Mouse (Mus musculus) left cerebral cortex, postnatal 10 days (tissue): ENCODE measurements around the gene Fli1. TPM values are rescaled to one million over a fixed set of nuclear protein-coding genes. Genes with fewer than 3 reads are reported as not detected.

ENCODE experiments used
- DNase-seq, 2 experiments: peaks; one replicate each; pipeline ENCODE4 v3.0.0; 2021 to 2022; ENCODE audit warnings: low spot score in 2 of 2, mixed read lengths in 1 of 2; ENCODE audit errors: extremely low spot score in 1 of 2
- intact Hi-C: fragments of 180-260 bp; cut with DNase I; formaldehyde crosslinking; loops from one replicate; pipeline ENCODE4 v1.15.1; 2025
- total RNA-seq, 2 experiments: library from RNA; stranded (reverse); gene quantifications; 2 replicates each; pipeline ENCODE4 v1.2.3; 2021

Gene Fli1
- total RNA-seq, 2 experiments from 2014 or later: 8.6 to 12.0 TPM

DNA sequence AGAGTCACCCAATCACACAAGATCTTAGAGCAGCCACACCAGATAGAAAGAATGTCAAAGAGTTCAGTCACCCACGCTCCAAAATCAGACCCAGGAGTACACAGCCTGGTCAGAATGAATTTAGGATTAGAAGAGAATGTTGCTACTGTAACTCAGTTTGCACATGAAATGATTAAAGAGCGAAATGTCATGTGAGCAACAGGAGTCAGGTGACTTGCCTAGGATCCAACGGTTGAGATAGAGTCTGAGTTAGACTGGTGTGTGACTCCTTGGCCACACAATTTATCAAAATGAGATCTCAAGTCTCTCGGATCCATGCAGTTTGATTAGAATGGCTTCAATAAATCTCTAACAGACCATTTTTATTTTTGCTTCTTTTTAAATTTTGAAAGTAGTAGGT lies 11.1 kb downstream of the Fli1 start:
- no peak for DNase-seq
- intact Hi-C loops: no loop called here

DNA sequence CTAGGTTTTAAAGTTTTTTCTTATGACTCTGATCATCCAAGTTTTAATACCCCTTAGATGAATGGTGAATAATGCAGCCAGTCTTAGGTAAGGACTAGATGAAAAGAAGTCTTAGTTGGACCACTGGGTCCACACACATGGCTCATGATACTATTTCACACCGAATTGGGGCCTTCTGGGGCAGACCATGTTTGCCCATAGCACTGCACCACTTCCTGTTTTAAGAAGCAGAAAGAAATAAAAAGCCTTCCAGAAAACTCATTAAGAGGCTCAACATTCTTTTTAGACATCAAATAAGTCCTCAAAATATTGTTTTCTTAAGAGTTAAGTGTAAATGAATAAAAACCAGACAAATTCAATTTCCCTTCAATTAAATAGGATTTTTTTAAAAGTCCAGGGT lies 11.7 kb downstream of the Fli1 start:
- no peak for DNase-seq
- intact Hi-C loops: no loop called here

DNA sequence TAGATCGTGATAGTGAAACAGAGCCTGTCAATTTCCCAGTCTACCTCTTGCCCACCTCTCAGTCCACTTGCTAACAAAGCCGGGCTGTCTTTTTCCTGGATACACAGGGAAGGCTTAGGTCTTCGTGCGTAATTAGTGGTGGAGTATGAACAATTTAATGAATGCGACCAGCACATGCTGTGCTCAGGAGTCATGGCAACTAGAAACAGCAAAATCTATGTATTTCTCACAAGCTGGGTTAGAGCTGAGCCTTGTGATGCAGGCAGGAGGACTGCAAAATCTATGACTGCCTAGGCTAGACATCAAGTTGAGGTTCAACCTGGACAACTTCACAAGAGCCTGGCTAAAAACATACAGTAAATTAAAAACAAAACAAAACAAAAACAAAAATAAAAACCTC lies 12.5 kb downstream of the Fli1 start:
- intact Hi-C loops: no loop called here
- DNase-seq: no peak

DNA sequence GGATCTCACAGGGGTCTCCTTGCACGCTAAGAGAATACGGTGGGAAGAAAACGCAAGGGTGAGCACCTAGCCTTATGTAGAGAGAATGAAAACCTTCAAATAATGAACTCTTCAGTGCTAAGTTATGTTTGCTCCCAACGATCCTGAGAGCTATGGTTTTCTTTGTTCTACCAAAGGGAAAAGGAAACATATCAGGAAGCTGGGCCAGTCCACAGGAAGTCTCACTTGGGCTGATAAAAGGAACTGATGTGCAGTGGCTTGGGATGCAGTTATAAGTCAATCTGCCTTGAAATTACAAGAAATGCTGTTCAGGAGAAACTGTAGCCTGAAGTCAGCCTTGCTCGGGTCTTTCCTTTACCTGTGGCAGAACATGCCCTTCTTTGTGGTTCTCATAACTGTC lies 13.1 kb downstream of the Fli1 start:
- no peak for DNase-seq
- intact Hi-C loops: no loop called here

DNA sequence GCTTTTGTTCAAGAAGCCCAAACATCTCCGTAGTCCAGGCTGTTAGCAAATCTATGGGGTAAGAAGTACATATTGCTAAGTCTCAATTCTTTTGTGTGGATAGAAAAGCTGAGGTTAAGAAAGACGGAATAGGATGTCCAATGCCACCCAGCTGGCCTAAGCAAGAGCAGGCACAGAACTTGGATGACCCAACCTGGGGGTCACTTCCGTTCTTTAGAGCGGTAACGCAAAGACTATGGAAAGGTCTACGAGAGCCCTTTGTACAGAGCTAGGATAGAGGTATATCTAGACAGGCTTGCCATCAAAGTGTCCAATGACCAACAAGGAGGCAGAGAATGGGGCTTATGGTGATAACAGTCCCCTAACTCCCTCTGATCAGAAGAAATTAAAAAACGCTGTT lies 15.3 kb downstream of the Fli1 start:
- intact Hi-C loops: no loop called here
- no peak for DNase-seq

DNA sequence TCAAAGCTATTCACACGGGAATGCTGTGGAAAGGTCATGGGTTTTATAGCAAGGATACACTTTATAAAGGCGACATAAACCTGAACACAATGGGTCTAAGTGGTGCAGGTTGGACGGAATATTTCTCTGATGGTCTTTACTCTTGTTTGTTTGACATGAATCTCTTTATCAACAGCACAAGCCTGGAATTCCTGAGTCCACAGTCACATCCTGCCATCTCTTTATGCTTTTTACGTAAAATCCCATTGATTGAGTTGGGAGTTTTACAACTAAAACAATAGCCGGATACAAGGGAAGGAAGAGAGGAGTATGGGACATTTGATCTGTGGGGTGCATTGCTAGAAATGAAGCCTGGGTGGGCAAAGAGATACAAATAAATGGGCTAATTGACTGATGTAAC lies 16.9 kb downstream of the Fli1 start:
- DNase-seq: no peak
- intact Hi-C loops: no loop called here

DNA sequence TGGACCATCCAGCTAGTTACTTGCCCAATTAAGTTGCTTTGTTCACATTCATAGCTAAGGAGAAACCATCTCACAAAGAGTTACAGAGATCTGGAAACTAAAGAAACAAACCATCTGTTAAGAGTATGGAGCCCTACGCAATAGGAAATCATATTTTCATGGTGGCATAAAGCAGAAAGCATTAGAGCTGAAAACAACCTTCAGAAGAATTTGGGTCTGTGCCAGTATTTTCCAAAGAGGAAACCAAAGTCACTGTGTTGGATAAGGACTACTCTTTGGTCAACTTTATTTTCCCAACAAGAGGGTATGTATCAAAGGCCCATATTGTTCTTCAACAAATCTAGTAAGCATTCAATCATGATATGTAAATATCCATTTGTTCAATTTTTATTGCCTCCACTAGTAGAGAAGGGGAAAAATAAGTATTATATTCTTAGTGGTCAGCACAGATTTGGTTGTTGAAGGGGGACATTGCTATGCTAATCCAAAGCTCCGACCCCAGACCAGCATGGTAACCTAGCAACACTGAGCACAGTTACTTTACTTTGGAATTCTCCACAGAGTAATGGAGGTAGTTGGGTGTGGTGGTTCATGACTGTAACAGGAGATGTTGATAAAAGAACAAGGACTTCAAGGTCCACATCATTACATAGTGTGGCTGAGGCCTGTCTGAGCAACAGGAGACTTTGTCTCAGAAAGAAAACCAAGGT lies 20.0 kb downstream of the Fli1 start:
- intact Hi-C loops: no loop called here
- no peak for DNase-seq

DNA sequence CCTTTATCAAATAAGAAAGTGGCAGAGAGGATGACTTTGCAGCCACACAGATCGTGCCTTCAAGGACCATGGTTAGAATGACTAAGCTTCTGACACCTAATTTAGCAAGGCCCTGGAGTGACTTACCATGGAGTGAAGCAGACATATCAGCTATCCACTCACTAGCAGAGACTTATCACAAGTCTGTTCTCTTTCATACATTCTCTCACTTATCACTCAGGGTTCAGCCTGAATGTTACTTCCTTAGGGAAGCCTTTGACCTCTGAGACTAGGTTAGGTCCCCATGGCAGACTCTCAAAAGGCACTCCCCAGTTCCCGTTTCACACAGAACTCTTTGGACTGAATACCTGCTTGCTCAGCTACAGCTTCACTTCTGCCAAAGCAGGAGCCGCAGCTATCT lies 21.3 kb downstream of the Fli1 start:
- intact Hi-C loops: no loop called here
- no peak for DNase-seq

DNA sequence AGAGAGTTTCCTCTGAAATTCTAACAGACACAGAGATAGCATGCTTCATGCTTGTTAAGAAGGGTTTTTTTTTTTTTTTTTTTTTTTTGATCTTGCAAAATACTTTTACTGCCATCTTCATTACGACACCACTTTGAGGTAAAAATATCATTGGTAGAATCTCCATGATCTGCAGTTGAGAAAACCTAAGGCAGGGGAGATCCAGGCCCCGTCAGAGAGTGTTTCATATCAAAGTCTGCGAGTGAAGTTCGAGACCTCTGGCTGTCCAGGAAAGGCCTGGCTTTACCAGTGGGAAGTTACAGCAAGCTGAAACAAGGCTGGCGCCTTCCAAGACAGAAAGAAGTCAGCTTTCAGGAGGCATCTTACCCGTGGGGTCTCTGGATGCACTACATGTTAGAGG lies 21.8 kb downstream of the Fli1 start:
- intact Hi-C loops: no loop called here
- no peak for DNase-seq

DNA sequence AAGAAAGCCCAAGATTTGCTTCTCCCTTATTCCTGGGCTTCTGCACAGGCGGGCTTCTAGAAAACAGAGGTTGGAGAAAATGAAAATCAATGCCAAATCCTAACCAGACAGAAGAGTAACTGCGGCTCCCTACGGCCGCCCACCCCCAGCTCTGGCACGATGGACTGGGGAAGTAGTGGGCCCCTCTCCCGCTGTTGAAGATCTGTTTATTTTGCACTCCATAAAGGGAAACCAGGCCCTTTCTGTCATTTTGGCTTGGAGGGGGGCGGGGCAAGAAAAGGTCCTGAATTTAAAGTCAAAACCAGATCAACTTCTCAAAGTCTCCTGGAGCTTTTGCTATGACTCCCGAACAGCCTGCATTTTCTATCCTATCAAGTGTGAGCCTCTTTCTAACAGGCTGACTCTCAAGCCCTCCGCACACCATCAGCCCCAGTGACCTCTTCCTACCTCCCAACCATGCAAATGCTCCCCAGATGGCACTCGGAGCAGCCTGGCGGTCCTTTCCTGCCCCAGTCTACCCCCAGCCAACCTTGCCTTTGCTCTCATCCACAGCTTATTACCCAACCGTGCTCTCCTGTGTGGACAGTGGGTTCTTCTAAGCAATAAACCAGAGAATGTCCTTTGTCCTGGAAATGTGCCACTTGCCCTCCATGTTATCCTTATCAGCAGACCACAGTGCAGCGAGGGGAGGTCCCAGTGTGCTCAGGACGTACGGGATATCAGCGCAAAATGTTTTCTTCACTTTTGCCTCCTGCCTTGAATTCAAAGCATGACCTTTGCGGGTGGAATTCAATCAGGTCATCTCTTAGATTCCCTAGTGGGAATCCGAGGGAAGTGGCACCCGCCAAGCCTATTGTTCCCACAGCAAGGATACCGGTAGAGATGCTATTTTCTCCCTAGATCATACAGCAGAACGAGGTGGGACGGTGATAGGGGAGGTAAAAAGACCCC lies 23.3 kb downstream of the Fli1 start:
- intact Hi-C loops: no loop called here
- no peak for DNase-seq

DNA sequence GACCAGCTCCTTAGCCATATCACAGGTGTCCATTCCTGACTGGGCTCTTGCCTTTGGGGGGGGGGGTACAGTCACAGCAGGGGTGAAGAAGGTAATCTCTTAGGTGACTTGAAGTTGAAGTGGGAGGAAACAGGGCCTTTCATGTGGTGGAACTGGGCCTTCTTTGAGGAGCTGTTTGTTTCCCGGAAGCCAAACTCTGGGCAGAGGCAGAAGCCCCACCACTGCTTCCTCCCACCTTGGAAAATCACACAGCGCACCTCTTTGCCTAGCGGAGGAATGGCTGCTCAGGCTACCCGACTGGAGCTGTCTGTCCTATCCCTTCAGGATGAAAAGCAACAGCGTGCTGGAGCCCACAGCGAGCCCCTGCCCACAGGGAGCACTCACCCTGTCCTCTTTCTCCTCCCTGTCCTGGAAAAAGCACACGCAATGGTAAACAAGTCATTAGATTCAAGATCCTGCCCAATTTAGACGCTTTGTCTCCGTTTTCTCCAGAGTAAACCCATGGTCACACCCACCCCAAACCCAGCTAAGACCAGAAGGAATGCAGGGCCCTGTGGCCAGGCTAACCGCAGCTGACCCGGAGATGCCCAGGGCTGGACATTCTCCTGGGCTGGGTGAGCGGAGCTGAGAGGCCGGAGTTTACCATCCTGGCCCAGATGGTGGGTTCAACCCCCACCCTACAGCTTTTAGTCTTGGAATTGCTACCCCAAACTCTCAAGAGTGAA lies 24.1 kb downstream of the Fli1 start:
- intact Hi-C loops: no loop called here
- no peak for DNase-seq

DNA sequence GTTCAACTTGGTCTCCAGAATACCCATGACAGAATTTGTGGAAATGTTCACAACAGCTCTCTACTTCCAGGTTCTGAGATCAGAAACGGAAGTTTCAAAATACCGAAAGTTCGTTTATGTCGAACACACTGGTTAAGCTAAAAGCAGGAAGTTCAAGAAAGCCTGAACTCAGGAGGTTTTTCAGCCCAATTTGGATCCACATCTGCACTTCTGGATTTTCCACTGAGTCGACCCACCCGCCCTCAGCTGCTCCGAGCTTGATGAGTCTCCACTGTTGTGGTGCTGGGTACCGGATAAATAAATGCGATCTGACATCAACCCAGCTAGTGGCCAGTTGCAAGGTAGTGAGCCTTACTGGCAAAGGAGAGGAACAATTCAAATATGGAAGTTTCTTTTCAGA lies 26.0 kb downstream of the Fli1 start:
- intact Hi-C loops: no loop called here
- no peak for DNase-seq

DNA sequence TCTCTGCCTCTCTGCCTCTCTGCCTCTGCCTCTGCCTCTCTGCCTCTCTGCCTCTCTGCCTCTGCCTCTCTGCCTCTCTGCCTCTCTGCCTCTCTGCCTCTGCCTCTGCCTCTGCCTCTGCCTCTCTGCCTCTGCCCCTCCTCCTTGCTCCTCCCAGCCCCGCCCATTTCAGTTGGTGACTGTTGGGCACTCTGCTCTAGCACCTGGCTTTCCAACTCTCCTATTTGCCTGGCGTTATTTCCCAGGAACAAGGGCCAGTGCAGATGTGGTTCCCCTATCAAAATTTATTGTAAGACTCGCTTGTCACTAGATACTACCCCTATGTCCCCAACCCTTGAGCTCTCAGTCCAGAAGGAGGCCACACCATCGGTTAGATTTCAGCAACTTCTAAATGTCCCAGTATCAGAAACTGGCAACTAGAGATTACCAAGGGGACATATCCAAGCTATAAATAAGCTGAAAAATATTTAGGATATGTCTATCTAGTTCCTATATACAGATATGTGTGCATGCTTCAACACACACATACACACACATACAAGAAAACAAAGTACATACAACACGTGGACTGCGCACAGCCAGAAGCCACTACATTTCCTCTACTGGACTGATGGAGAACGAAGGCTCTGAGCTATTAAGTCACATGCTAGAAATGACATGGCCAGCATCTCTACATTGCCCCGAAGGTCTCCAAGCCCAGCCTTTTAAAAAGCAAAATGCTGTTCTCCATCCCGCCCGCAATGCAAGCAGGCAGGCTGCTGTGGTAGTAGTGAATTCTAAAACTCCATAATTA lies 26.6 kb downstream of the Fli1 start:
- intact Hi-C loops: no loop called here
- peak in 1 of 2 experiments; percentile 35 for DNase-seq

DNA sequence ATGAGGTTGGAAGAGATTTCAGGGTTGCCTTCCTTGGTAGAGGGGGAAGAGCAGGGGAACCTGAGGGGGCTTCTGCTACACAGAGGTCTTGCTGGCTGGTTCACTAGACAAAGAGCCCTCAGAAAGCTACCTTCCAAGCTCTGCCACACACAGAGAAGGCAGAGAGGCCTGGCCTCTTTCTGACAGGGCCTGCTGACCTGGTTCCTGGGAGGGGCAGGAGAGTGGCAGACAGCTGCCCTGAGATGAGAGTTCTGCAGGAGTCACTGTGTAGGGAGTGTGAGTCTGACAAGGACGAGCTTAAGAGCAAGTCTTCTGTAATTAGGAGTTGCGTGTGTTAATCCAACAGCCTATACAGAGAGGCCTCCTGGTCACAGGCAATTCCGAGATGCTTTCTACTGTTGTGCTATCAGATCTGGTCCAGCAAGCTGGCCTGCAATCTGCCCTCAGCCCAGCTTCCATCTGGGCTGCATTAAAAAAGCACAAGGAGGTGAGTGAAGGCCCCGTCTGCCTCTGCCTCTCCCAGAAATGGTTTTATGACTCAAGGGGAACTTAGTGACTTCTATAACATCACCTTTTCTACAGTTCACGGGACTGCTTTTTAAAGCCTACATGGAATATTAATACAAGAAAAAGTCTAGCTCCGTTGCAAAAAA lies 28.1 kb downstream of the Fli1 start:
- intact Hi-C loops: no loop called here
- no peak for DNase-seq

DNA sequence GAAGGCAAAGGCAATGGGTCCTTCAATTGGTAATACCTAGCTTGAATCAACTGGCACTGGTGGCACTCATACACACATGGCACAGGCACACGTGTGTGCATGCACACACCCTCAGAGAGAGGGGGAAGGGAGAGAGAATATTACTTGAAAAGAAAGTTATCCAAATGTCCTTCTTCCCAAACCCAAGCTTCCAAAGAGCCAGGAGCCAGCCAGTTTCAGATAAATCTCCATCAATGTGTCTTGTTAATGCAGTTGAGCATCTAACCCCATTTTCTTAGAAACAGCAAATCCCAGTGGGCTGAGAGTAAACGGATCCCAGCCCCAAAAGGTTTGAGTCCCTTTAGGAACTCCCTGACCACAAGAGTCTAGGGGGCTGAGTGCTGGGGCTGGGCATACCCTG lies 29.2 kb downstream of the Fli1 start:
- no peak for DNase-seq
- intact Hi-C loops: no loop called here

DNA sequence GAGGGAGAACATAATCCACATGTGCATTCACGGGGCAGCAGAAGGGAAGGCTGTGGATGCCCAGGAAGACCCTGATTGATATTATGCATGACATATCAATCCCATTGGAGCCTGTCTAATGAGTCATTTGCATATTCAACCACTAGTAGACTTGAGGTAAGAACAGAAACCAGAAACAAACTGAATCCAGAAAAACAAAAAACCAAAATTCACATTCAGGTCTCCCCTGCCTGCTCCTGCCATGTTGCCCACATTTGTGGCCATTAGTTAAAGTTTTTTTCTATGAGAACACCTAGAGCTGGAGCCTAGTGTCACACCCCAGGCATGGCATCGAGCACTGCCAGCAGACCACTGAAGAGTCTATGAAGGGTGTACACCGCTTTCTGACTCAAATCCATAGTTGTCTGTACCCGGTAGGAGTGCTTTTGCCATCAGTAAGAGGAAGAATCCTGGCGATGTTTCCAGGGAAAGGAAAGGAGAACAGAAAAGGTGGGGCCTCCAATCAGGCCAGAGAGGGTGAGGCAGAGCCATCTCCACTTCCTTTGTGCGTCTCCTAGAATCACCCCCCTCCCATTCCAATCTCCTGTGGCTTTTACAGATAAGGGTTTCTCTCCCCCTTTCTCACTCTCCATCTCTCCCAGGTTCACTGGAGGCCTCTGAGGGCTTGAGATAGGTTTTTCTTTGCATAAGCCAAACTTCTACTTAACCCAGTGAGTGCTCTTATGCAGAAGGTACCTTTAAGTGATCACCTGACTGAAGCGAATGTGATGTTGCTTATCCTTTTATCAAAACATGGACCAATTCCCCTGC lies 32.0 kb downstream of the Fli1 start:
- intact Hi-C loops: no loop called here

DNA sequence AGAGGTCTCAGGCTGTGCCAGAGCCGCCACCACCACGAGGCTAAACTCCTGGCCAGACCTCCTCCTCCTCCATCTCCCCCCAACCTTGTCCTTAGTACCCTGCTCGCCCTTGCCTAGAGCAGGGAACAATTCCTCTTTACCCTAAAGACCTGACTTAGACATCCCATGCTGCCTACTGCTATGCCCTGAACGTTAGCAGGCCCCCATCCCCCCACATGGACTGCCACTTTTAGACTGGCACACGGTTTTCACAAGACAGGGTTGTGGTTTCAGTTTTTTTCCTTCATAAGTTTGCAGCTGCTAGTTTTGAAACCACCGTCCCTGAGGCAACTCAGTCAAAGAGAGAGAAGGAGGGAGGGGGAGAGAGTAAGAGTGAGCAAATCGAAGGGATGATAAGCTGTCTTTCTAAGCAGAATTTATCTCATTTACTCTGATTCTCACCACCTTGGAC lies 32.9 kb downstream of the Fli1 start:
- intact Hi-C loops: no loop called here
- DNase-seq: peak in 1 of 2 experiments; percentile 37

More for the DNA sequence above, 32.0 kb downstream of the Fli1 start:
- DNase-seq: no peak

DNA sequence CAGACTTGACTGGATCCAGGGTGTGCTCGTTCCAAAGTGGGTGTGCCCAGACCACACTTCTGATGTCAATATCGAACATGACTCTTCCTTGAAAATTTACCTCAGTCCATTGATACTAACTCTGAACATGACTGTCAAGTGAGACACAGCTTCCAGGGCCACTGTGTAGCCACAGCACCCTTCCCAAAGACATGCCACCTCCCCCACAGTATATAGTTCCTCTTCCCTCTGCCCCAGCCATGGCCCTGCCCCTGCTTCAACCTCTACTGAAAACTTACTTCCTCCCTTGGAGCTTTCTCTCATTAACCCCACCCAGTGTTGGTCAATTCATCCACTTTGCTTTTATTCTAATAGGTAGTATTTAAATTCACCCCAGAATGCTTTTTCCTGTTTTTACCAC lies 34.0 kb downstream of the Fli1 start:
- DNase-seq: peak in 1 of 2 experiments; percentile 63
- intact Hi-C loops: no loop called here
